ENCODE assay signal across 19 mouse cellular contexts in the genomic region with DNA sequence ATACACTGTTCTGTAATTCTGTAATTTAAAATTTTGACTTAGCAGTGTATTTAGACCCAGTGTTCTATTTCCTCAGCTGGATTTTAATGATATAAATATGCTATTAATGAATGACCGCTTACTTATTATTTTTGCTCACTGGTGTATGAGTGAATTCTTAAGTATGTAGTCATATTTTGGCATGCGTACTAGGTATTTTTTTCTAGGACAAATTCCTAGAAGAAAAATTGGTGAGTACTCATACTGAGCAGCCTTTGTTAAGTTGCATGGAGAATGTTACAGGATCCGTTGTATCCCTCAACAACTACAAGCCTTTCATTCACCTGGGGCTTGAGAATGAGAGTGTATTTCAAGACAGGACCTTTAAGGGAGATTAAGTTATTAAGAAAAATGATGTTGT.
"Had no signal": no experiment of that assay in that cellular context is flagged by ENCODE, and none has a peak within 500 bp of the region (broad histone marks: within the 10 kb centered on the region; RNA-seq: fewer than 3 reads in every experiment).

No protein-coding gene starts in this region.

- H3K36me3 ChIP-seq: limb, embryonic 12.5 days; limb, embryonic 15.5 days; lung, embryonic 15.5 days; stomach, embryonic 15.5 days had no signal

- H3K4me3 ChIP-seq: limb, embryonic 12.5 days; limb, embryonic 15.5 days; lung, embryonic 15.5 days; stomach, embryonic 15.5 days had no signal

- H3K4me2 ChIP-seq: limb, embryonic 12.5 days; limb, embryonic 15.5 days; liver, embryonic 11.5 days; lung, embryonic 15.5 days; midbrain, embryonic 11.5 days; stomach, embryonic 15.5 days had no signal

- DNase-seq: kidney, adult 2 months; kidney, postnatal 10 days; kidney, postnatal 36 days; left cerebral cortex, postnatal 4 days; liver, postnatal 0 days; lung, postnatal 14 days; lung, postnatal 4 days; midbrain, embryonic 14.5 days; right cerebral cortex, postnatal 25 days; spleen, adult 18-20 months; thymus, postnatal 25 days had no signal

- H3K9ac ChIP-seq: limb, embryonic 12.5 days; limb, embryonic 15.5 days; liver, embryonic 14.5 days; liver, postnatal 0 days; lung, embryonic 15.5 days; stomach, embryonic 15.5 days had no signal

- H3K4me1 ChIP-seq: limb, embryonic 12.5 days; limb, embryonic 15.5 days; lung, embryonic 15.5 days; stomach, embryonic 15.5 days had no signal

- H3K27me3 ChIP-seq: limb, embryonic 12.5 days; limb, embryonic 15.5 days; lung, embryonic 15.5 days; stomach, embryonic 15.5 days had no signal

- ATAC-seq: intestine, postnatal 0 days; liver, postnatal 0 days had no signal

- H3K27ac ChIP-seq: limb, embryonic 12.5 days; limb, embryonic 15.5 days; liver, embryonic 14.5 days; lung, embryonic 15.5 days; stomach, embryonic 15.5 days had no signal

- H3K9me3 ChIP-seq: limb, embryonic 12.5 days; limb, embryonic 15.5 days; lung, embryonic 15.5 days; stomach, embryonic 15.5 days had no signal
